Mouse (Mus musculus) stomach, postnatal 0 days (tissue): ENCODE measurements around the gene Adam15.

Experiments used
- CTCF ChIP-seq: IDR thresholded peaks from 2 replicates; pipeline ENCODE4 v1.5.1; 2016; ENCODE audit warnings: antibody characterized with exemption, low read depth, mild to moderate bottlenecking, moderate library complexity
- EP300 ChIP-seq: optimal IDR thresholded peaks from 2 replicates; pipeline ENCODE3; 2016; ENCODE audit warnings: antibody characterized with exemption

DNA sequence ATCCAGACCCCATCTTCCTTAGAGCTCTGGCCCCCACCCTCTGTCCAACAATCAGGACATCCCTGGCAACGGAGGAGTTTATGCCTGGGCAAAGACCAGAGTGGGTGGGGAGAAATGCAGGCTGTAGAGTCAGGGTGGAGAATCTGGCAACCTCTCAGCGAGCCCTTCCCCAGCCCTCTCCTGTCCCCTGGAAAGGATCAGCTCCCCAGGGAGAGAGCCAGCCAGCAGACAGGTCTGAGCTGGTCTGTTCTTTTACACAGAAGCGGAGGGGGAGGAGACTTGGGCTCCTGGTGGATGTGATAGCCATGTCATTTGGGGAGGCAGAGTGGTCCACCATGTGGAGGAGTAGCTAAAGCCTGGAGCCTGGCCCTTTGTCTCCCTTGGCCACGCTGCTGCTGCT lies 21.2 kb downstream of the Adam15 start:
- TF ChIP-seq CTCF: no peak
- TF ChIP-seq EP300: no peak
